9 mouse cellular contexts compared by ENCODE assay signal in genomic region chr6:142752331-142753246, GRCm38 (mm10). TPM values are rescaled to one million over a fixed set of nuclear protein-coding genes. Genes with fewer than 3 reads are reported as not detected.
DNase-seq lines count a peak whose midpoint lies in the region; ATAC-seq and TF ChIP-seq lines count a peak whose summit lies in the region.
"Had no signal": no experiment of that assay in that cellular context is flagged by ENCODE, and none has a peak within 500 bp of the region (broad histone marks: within the 10 kb centered on the region; RNA-seq: fewer than 3 reads in every experiment).

No protein-coding gene starts in this region.

- H3K27ac ChIP-seq in testis, adult 2 months (ENCODE audit: control insufficient read depth, insufficient read depth, low read depth, low read length), result peak overlapping the region; percentile 23; the same call in 1 of the 2 replicates
- H3K27ac ChIP-seq in left cerebral cortex, adult 2 months, result no peak overlapping the region
- H3K27ac ChIP-seq: midbrain, embryonic 10.5 days had no signal

- peaks cover 8% of the 10 kb centered on the region for H3K4me1 ChIP-seq in testis, adult 2 months (ENCODE audit: control insufficient read depth, insufficient read depth, low read length)

- no peak for DNase-seq in testis, postnatal 10 days (ENCODE audit: low spot score)
- DNase-seq in monocyte, adult 2 months (ENCODE audit: low read depth in 1 of 2, low spot score in 2 of 2), result peak; percentile 48 to 50
- no peak for DNase-seq in adrenal gland, postnatal 10 days
- DNase-seq in c-Kit-positive CD71-positive TER-119-positive erythroid progenitor cells, embryonic 14.5 days (ENCODE audit: low spot score), result no peak
- DNase-seq in retina, embryonic 14.5 days (ENCODE audit: low spot score), result no peak
- no peak for DNase-seq in left cerebral cortex, adult 2 months (ENCODE audit: extremely low spot score in 1 of 2, low spot score in 2 of 2)

- intact Hi-C loops in left cerebral cortex, adult 2 months (cut with DNase I), result no loop called here

- H3K36me3 ChIP-seq in testis, adult 2 months (ENCODE audit: control insufficient read depth, insufficient read depth, low read length), result no peaks in the 10 kb centered on the region
- H3K36me3 ChIP-seq: midbrain, embryonic 10.5 days had no signal

- H3K27me3 ChIP-seq in testis, adult 2 months (ENCODE audit: control insufficient read depth, insufficient read depth, low read length), result no peaks in the 10 kb centered on the region

- peak; percentile 69 to 72 for ATAC-seq in hematopoietic stem cell, adult 5-6 weeks (replicated peaks in 1 of 2; ENCODE audit: insufficient read depth in 1 of 2, low FRiP score in 2 of 2, low TSS enrichment in 1 of 2, low read depth in 1 of 2, poor library complexity in 2 of 2, severe bottlenecking in 2 of 2)

- TF ChIP-seq CTCF in testis, adult 2 months (IDR thresholded peaks at IDR 0.05; ENCODE audit: control insufficient read depth, insufficient read depth, insufficient replicate concordance, low read depth, low read length), result no peak
- no peak for TF ChIP-seq CTCF in left cerebral cortex, adult 2 months (IDR thresholded peaks at IDR 0.05)

- TF ChIP-seq POLR2A in testis, adult 2 months (IDR thresholded peaks at IDR 0.05; ENCODE audit: control insufficient read depth, low read depth, low read length), result no peak

- no peak overlapping the region for H3K4me3 ChIP-seq in testis, adult 2 months (ENCODE audit: control insufficient read depth, low read depth, low read length)
- no peak overlapping the region for H3K4me3 ChIP-seq in left cerebral cortex, adult 2 months
- H3K4me3 ChIP-seq: midbrain, embryonic 10.5 days had no signal

RNA-seq across cellular contexts. Expression of gene Cmas, which starts 3.9 kb away (rescaled TPM):
- 12.8 and 14.8 TPM in 2 replicates for polyA plus RNA-seq in testis, adult 2 months (2012; rRNA removed)
- total RNA-seq in hematopoietic stem cell, adult 5-6 weeks (2017), result 78.5 and 109 TPM in 2 replicates
- 10 to 100 TPM; 33.8 to 37.4 TPM for total RNA-seq in adrenal gland, postnatal 10 days (2021)
- 100 to 1,000 TPM; 107 to 111 TPM for total RNA-seq in left cerebral cortex, adult 2 months (2021)

RNA-seq across cellular contexts. Expression of gene Abcc9, which starts 50.5 kb away (rescaled TPM):
- polyA plus RNA-seq in testis, adult 2 months (2012; rRNA removed), result 0.78 and 0.84 TPM in 2 replicates
- total RNA-seq in hematopoietic stem cell, adult 5-6 weeks (2017), result not detected in 2 replicates
- total RNA-seq in adrenal gland, postnatal 10 days (2021), result 10 to 100 TPM; 36.0 to 43.2 TPM
- total RNA-seq in left cerebral cortex, adult 2 months (2021), result 1 to 10 TPM; 4.0 to 4.7 TPM

RNA-seq across cellular contexts. Expression of gene Sult6b2, which starts 51.7 kb away (rescaled TPM):
- polyA plus RNA-seq in testis, adult 2 months (2012; rRNA removed), result 0.09 TPM in 1 of 2 replicates, not detected in the other
- total RNA-seq in hematopoietic stem cell, adult 5-6 weeks (2017), result not detected in 2 replicates
- not detected for total RNA-seq in adrenal gland, postnatal 10 days (2021)
- total RNA-seq in left cerebral cortex, adult 2 months (2021), result not detected
- polyA plus RNA-seq: midbrain, embryonic 10.5 days had no signal

Comparison
In these comparisons a context has a peak if more than half of its experiments do, and no peak if none do; other contexts are left out.
1. DNase-seq: peak in monocyte, adult 2 months (2 of 2); none in testis, postnatal 10 days (single experiment), adrenal gland, postnatal 10 days (single experiment), c-Kit-positive CD71-positive TER-119-positive erythroid progenitor cells, embryonic 14.5 days (single experiment), retina, embryonic 14.5 days (single experiment) and left cerebral cortex, adult 2 months (0 of 2).
2. RNA of gene Abcc9, which starts 50.5 kb away (total RNA-seq): 36.0 to 43.2 TPM in adrenal gland, postnatal 10 days; 4.0 to 4.7 TPM in left cerebral cortex, adult 2 months and not detected in hematopoietic stem cell, adult 5-6 weeks; every median in the first group is over 4 times any median in the second.